Mouse (Mus musculus) frontal cortex, adult (tissue): ENCODE data around the gene Trabd2b.

Source experiments
- ATAC-seq: cut with Nextera tagmentation; 2 replicates; pipeline ENCODE4 v1.9.2; 2017; ENCODE audit warnings: mild to moderate bottlenecking, moderate library complexity, mixed read lengths; ENCODE audit not compliant: low TSS enrichment

Gene Trabd2b

DNA sequence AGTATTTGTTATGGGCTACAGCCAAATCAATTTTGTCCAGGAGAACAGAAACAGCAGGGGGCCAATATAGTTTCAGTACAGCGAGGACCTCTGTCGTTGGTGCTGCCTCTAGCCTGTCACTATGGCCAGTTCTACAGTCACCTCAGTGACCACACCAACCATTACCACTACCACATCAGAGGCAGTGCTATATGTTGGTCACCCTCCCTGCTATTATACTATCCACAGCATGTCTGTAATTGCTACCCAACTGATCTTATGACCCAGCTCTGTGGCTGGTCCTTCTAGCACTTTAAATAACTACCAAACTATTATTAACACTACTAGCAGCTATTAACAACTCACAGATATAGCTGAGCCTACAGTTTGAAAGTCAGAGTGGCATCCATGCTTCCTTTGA lies 87.5 kb downstream of the Trabd2b start:
- no peak for ATAC-seq

DNA sequence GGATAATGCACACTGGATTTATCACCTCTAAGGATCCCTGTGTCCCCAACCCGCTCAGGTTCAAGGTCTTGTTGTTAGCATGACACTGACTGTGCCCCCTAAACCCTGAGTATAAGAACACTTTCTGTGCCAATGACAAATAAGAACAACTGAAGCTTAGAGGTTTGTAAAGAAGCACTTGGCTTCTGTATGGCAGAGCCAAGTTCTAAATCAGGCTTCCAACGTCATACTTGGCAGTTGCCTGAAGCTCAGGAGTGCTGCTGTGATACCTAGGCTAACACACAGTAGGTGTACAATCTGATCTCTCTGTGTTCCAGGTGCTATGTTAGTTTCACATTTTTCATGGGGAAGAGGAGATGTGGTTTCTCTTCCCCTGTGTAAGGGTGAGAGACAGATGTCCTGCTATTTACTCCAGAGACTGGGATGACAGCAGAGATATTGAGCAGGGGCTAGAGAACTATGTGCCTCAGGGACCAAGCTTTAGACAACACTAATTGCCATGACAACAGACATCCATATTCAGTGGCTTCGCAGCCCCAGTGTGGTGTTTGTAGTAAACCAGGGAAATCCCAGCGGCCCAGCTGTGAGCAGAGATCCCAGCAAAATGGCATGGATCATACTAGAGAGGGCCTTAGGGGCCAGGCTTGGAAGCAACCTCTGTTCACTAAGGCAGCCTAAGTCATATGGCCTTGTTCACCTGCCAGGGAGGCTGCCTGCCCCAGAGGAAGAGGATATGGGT lies 89.3 kb downstream of the Trabd2b start:
- no peak for ATAC-seq

GRCm38 (mm10) chr4:114499650-114500049 lies 93.1 kb downstream of the Trabd2b start:
- ATAC-seq: no peak

DNA sequence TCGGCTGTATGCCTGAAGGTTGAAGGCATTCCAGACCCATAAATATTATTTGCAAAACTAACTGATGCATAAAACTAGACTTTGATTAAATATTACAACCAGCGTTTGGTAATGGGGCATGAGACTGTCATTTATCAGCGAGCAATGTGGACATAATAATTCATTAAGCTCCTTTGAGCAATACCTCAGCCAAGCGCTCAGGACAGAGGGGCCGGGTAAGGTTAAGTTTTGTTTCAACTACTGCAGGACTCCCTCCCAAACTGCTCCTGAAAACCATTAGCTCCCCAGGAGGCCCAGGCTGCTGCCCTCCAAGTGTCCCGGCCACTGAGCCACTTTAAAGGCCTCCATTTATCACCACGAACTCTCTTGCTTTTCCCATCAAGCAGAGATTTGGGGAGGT lies 93.8 kb downstream of the Trabd2b start:
- no peak for ATAC-seq

DNA sequence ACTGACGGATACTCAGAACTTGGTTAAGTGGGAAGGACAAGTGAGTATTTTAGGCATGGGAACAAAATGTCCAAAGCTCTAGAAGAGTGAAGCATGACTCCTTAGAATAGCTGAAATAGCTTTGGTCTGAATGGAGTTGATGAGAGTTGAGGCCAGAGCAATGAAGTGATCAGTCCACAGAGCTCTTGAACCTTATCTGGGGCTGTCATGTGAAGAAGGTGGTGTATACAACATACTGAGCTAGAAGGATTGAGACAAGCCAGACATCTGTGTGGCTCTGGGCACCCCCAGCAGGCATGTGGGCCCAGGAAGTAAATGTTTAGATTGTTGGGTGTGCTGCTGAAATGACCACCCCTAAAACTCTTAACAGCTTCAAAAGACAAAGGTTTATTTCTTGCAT lies 94.5 kb downstream of the Trabd2b start:
- no peak for ATAC-seq

GRCm38 (mm10) chr4:114501611-114502010 lies 95.1 kb downstream of the Trabd2b start:
- peak; percentile 41; the same call in 1 of the 2 replicates for ATAC-seq

DNA sequence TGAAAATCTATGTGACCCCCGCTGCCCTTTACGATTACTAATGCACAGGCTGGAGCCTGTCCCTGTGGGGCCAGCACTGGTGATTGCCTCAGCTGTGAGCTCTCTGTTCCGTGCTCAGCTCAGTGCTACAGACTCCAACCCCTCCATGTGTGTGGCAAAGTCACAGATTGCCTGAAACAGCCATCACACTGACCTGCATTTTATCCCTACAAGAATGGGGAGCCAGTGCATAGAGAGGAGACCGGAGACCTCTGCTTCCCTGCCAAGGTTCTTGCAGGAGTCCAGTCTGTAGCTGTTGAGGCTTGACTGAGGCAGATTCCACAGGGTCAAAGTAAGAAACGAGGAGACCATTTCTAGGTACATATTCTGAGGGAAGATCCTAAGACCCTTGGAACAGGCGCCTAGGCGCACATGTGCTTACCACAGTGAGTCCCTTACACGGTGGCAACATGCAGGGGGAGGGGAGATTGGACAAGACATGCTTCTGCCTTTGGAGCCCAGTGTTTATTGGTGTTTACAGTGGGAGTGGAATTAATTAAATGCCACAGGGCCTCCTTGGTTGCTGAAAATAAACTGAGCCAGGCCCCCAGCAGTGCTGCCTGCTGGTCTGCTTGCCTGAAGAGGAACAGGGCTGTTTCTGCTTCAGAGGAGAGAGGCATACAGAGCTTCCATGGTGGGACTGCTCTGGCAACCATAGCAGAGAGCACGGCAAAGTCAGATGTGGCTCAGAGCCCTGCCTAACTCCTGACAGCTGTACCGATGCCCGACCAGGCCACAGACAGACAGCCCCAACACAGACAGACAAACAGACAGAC lies 97.9 kb downstream of the Trabd2b start:
- ATAC-seq: no peak

DNA sequence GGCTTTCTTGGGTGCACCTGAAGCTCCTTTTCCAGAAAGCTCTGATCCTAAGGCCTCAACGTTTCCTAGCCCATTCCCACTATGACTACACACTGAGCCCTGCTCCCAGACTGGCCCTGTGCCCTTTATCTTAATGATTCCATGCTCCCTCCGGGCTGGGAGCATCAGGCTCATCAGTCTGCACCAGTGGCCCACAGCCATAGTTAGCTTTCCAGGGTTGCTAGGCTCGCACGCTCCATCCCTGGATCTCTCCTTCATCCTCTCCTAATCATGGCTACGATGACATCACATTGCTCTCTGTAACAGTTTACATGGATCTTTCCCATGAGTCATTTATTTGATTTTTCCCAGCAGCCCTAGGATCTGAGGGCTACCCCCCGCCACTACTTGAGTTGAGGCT lies 103.1 kb downstream of the Trabd2b start:
- no peak for ATAC-seq

- ATAC-seq: no peak
These were observed 105.1 kb downstream of the Trabd2b start for GRCm38 (mm10) chr4:114511649-114512048.

GRCm38 (mm10) chr4:114513149-114513548 lies 106.6 kb downstream of the Trabd2b start:
- ATAC-seq: peak; percentile 76

DNA sequence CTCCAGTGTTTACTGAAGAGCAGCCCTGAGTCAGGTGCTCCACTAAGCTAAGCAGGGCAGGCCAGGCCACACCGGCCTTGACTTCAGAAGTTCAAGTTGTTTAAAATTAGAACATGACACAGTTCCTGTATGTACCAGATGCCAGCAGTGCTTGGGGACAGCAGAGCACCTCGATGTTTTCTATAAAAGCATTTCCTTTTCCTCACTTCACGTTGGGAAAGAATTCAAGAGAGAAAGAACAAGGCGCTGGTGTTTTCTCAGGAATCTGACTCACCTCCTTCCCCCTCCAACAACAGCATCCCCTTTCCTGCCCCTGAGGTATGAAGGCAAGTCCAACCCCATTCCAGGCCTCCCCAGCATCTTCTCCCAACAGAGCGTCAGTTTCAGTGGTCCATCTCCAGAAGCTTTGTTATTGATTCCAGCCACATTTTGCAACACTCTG lies 108.8 kb downstream of the Trabd2b start:
- ATAC-seq: peak; percentile 36

- ATAC-seq: no peak
These were observed 110.1 kb downstream of the Trabd2b start for GRCm38 (mm10) chr4:114516651-114517050.

DNA sequence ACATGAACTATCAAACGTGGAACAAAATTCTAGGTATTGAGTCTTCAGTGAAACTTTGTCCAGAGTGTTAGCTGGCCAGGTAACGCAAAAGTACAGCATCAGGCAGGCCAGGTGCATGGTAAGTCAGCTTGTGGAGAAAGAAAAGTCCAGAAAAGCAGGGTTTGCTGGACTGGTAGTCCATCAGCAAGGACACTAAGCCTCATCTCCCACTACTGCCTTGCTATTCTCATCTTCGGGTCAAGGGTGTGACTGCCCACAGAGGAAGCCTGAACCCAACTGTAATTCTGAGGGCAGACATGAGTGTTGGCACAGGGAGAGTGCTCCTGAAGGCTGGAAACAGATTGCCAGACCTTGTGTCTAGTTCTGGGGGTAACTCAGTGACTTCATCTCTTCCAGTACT lies 111.5 kb downstream of the Trabd2b start:
- no peak for ATAC-seq

DNA sequence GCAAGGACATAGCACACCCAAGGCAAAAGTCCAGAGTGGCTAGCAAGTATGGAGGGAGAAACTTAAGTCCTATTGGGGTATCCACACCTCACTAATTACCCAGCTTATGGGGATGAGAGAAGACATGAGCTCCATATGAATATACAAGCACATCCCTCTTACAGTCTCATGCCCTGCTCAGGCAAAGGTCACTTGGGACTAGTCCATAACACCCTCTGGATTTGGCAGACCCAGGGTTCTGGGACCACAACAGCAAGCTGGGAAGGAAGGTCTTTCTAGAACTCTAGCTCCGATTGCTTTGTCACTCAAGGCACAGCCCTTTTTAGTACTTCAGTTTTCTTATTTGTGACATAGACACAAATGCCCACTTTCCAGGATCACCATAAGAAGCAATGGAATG lies 112.0 kb downstream of the Trabd2b start:
- no peak for ATAC-seq

- ATAC-seq: no peak
These were observed 112.8 kb downstream of the Trabd2b start for GRCm38 (mm10) chr4:114519321-114519720.

DNA sequence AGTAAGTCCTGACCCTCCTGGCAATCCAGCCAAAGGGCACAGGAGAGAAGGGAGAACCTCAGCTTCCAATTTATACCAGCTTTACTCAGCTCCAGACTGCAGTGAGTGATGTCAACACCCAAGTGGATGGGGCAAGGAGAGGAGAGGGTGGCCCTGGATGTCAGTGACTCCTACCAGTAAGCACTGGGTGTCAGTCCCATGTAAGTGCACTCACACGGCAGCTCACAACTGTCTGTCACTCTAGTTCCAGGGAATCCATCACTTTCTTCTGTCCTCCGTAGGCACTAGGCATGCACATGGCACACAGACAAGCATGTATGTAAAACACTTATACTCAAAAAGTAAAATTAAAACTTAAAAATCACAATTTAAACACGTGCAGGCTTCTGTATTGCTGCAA lies 113.4 kb downstream of the Trabd2b start:
- no peak for ATAC-seq

DNA sequence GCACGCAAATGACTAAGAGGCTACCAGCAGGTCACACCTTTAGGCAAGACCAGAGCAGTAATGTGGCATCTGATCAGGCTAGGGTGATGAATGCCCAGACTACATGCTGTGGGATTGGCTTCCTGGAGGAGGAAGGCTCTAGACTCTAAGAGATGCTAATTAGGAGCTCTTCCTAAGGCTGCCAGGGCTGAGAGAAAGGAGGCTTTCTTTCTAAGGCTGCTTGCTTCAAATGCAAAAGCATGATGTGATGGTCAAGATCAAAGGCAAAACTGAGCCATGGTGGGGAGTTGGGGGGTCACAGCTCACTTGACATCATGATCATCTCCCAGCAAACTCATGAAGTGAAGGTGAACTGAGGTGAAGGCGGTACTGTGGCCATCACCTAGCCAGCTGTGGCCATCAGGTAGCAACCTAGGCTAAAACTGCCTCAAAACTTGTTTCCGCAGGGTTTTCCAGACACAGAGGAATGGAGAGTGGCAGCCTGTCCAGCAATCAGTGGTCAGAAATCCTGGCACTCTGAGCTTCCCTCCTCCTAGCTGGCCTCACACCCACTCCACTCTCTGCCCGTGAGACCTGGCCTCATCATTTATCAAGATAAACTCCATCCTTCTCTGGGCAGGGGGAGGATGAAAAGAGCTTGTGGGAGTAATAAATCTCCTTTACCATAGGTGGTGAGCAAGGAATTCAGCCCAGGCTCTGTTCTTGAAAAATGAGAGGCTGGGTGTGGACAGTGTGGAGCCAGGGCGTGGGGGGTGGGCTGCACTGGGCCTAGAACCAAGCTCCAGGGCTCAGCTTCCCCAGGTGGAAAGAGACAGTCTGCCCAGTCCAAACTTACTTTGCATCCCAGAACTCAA lies 117.0 kb downstream of the Trabd2b start:
- ATAC-seq: no peak

GRCm38 (mm10) chr4:114531591-114531990 lies 125.1 kb downstream of the Trabd2b start:
- ATAC-seq: no peak

- ATAC-seq: no peak
These were observed 127.6 kb downstream of the Trabd2b start for GRCm38 (mm10) chr4:114533894-114534754.

DNA sequence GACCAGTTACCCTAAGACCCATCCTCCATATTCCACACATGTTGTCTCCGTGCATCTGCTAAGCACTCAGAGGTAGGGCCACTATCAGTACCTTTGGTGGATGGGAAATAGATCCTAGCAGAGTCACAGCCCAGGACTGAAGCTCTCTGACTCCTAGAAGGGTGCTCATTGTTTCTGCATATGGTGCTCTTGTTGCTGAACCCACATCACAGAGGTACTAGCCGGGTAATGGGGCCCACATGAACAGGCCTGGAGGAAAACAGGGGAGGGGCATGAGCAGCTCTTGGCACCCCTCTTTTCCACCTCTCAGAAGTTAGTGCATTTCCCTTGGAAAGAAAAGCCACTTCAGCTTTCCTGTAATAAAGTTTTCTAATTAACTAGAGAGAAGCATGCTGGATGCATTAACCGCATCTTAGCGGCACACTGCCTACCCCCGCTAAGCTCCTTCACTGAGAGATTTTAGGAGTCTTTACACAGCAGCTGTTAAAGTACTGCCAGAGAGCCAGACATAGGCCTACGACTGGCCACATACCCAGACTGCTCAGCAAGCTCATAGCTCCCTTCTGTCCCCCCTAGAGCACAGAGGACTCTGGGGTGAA lies 131.0 kb downstream of the Trabd2b start:
- no peak for ATAC-seq

GRCm38 (mm10) chr4:114540031-114540430 lies 133.5 kb downstream of the Trabd2b start:
- ATAC-seq: no peak
